Mouse (Mus musculus): Measurements from ENCODE around the gene Gm39115. TPM values are rescaled to one million over a fixed set of nuclear protein-coding genes. Genes with fewer than 3 reads are reported as not detected.

Gm39115 gene
- total RNA-seq, 2 experiments from 2014 or later = not detected

DNA sequence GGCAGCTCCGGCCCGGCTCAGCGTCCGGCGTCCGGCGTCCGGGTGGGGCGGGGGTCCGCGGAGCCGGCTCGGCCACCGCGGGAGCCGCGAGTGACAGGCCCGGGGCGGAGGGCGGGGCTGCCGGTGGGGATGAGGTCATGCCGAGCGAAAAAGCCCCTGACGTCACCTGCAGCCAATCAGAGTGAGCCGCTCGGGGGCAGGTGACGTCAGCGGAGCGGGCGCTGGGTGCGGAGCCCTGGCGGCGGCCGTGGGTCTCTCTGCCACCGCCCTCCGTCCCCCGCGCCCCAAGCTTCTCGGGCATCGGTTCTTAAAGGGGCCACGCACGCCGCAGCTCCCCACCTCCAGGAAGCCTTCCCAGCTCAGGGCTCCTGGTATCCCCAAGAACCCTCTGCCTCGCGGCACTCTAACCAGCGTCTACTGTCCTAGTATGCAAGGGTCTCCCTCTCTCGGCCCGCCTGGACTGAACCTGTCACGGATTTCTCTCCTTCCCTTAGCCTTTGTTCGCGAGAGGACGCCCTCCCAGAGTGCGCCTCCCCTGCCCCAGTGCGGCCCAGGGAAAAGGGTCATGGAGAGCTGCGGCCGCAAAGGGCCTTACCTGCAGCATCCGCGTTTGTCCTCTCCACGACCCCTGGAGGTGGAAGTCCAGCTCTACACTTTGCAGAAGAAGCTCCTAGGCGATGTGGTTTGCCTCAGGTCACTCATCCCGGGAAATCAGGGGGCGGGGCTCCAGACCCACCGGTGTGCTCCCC, 40.5 kb downstream of the Gm39115 start, which contains the start of gene Dusp8:
TSS of gene Dusp8 (minus strand) at position 661 of the 749 bp plus-strand sequence.
- peak; percentile 97 for DNase-seq

DNA sequence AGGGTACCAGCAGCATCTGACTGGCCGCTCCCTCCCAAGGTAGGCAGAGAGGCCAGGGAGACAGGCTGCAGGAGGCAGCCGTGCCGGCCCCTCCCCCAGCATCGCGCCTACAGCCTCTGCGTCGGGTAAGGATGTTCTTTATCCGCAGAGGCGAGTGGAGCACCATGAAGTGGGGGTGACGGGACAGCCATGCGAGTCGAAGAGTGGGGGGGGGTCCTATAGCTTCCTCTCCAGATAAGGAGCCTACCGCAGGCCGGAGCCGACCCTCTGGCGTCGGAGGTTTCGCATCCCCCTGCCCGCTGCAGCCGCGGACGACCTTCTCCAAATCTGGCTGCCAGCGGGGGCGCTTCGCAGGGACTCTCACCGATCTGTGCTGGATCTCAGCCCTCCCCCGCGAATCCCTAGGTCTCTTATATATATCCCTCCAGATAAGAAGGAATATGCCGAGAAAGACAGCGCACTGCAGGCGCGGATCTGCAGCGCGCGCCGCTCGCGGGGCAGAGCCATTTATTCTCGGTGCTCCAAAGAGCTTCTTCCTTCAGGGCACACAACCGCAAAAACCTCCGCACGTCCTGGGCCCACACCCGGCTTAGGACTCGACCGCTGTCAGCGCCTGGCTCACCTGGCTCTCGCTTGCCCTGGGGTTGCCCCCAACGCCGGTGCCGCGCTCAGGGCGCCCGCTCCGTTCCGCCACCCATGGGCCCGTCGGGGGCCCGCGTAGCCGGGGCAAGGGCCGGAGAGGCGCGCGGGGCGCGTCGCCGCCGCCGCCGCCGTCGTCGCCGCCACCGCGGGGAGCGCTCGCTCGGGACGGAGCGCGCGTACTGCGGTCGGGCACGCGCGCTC, 41.3 kb downstream of the Gm39115 start:
- peak; percentile 50 for DNase-seq

DNA sequence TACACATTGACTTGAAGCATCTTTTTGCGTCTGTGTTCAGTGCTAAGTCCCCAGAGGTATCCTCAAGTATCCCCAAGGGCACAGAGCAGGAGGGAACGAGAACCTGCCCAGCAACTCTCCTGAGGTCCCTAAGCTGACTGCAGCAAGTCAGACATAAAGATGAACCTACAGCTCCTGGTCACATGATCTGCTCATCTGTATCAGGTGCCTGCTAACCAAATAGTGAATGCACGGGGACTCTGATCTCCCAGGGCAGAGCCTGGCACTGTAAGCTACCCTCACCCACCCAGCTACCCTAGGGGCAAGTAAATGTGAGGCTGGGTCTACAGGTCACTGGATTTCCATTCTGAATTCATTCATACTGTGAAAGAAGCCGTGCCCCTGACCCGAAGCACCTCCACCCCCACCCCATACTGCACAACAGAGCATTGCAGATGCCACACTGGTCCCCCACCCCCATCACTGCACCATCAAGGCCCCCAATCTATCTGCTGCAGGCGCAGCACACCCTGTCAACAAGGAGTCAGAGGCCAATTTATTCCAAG, 42.1 kb downstream of the Gm39115 start:
- no peak for DNase-seq

DNA sequence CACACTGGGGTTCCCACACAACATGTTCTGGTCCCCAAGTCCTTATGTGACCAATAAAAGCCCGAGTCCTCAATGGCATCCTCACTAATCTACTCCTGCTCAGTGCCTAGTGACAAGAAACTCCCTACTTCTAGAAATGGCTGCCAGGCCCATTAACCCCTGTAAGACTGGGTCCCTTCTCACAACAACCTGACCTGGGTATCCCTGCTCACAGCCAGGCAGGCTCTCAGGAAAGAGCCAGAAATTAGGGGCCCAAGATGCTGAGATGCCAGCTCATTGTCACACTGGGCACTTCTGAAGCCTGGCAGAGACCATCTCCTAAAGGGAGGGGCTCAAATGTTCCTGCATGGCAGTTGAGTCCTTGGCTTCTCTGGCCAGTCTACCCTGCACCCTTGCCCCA, 42.8 kb downstream of the Gm39115 start:
- no peak for DNase-seq

DNA sequence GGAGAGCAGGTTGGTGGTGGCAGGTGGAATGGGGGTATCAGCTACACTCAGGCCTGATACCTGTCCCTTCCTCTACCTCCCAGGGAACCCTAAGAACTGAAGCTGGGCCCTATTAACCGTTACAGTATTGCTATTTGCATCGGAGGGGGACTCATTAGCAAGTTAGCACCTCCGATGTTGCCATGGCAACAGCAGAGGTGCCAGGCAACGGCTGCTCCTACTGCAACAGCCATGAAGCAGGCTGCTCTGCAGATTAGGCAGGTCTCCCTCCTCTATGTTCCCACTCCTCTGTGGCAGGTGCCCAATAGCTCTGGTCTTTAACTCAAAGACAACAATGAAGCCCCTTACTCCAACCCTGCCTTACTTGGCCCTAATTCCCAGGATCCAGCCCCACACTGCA, 44.0 kb downstream of the Gm39115 start:
- no peak for DNase-seq

DNA sequence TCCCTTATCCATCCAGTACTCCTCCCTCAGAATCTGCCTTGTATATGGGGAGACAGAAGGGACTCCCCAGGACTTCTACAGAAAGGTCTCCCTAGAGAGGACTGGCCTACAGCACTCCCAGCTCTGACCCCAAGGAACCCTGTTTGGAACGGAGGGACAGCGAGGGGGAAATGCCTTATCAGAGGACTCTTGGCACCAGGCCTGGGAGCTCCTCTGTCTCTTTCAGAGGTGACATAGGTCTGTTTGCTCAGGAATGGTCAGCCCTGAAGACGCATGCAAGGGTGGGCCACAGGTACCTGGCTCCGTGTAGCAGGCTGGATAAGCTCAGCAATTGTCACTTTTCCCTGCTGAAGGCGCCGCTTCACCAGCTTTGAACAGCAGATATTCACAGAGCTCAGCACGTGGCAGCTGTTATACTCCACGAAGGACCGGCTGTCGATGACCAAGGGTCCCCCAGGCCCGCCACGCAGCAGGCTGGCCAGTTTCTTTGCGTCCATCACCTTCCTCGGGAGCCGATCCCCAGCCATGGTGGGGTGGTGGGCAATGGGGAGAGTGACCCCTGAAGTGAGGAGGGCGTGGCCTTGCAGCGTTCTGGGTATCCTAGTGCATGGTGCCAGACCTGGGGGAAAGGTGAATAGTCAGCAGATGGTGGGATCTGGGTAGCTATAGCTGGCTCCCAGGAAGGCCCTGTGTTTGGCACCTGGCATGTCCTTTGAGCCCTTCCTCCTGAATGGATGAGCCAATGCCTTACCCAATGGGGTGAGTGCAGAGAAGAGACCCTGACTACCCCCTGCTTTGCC, 46.0 kb downstream of the Gm39115 start:
- DNase-seq = no peak

DNA sequence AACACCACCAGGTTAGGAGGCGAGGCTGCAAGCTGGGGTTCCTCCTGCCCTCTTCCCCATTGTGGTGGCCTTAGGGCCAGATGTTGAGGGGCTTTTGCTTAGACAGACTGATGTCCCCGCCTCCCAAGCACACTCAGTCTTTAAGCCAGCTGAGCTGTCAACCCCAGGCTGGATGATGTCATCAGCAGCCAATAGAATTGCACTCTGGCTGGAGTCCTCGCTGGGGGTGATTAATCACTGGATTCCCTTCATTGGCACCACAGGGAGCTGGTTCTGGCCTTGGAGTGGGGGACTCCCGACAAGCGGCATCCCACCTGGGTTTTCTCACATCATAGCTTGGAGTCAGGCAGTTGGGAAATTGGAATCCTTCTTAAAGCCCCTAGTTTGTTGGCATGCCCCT, 46.9 kb downstream of the Gm39115 start:
- DNase-seq = peak; percentile 48

DNA sequence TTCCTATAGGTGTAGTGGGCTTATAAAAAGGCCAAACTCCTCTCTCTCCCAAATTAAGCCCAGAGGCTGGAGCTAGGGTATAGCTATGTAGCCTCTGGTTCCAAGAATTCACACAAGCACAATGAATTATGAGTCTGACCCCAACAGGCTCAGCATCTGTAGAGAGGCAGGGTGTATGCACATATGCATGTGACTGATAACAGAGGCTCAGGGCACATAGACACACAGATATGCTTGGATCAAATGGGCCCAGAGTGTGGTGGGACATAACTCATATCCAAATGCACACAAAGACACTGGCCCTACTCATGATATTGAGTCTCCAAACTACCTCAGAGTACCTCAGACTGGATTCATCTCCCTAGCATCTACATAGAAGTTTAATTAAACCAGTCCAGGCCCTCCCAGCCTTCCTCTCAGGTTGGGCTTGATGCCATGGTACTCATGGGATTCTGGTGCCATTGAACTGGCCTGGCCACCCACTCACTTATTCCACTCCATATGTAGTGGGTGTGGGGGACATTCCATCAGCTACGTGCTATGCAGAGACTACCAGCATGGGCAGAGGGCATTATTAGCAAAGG, 48.7 kb downstream of the Gm39115 start:
- DNase-seq = no peak

DNA sequence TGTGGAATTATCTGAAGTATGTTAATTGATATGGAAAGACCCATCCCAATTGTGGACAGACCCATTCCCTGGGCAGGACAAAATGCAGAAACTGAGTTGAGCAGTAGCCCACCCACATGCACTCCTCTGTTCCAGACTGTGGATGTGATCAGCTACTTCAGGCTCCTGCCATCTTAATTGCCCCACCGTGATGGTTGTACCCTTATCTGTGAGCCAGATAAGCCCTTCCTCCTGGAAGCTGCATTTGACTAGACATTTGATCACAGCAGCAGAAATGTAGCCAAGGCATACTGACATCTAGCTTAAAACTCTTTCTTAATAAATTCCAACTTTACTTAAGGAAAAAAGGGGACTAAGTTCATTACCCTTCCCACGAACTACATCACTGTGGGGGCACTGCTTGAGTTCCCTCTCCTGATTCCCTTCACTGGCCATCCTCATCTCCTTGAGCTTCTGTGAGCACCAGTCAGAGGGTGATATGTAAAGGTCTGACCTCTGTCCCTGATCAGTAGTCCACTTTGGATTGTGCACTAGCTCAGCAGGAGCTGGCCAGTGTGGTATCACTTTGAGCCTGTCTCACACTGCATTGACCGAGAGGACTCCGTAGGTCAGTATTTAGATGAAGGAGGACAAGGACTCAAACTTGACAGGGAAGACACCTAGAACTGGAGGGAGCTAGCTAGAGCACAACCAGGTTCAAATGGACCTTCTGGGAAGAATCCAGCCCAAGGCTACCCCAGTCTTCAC, 49.5 kb downstream of the Gm39115 start:
- no peak for DNase-seq

Other genes with a start within 250 kb of the Gm39115 start
- gene Tollip, start 217.5 kb downstream of the Gm39115 start, total RNA-seq (2021) = 10 to 100 TPM; 47.0 to 48.3 TPM
- under 1 TPM; 0.19 to 0.32 TPM for gene Brsk2, start 186.3 kb downstream of the Gm39115 start, total RNA-seq (2021)
- gene Mob2, start 75.0 kb downstream of the Gm39115 start, total RNA-seq (2021) = 10 to 100 TPM; 33.4 to 33.6 TPM
- 10 to 100 TPM; 37.7 to 43.0 TPM for gene Dusp8, start 40.2 kb downstream of the Gm39115 start, total RNA-seq (2021)
- not detected for gene Gm45618, start 15.3 kb downstream of the Gm39115 start, total RNA-seq (2021)
- gene Gm45337, start 8.6 kb upstream of the Gm39115 start, total RNA-seq (2021) = not detected
- gene Gm29735, start 21.1 kb upstream of the Gm39115 start, total RNA-seq (2021) = not detected
- not detected for gene Gm4553, start 29.7 kb upstream of the Gm39115 start, total RNA-seq (2021)
- not detected for gene Krtap5-2, start 40.0 kb upstream of the Gm39115 start, total RNA-seq (2021)
- gene Gm10153, start 54.4 kb upstream of the Gm39115 start, total RNA-seq (2021) = not detected
- gene Krtap5-3, start 65.3 kb upstream of the Gm39115 start, total RNA-seq (2021) = not detected
- not detected for gene Gm7579, start 75.8 kb upstream of the Gm39115 start, total RNA-seq (2021)
- not detected for gene Krtap5-5, start 93.9 kb upstream of the Gm39115 start, total RNA-seq (2021)
- not detected for gene Gm40460, start 105.0 kb upstream of the Gm39115 start, total RNA-seq (2021)
- gene Gm2431, start 122.3 kb upstream of the Gm39115 start, total RNA-seq (2021) = not detected
- gene Gm4559, start 138.3 kb upstream of the Gm39115 start, total RNA-seq (2021) = not detected
- gene Krtap5-1, start 161.1 kb upstream of the Gm39115 start, total RNA-seq (2021) = not detected
- gene Krtap5-4, start 167.5 kb upstream of the Gm39115 start, total RNA-seq (2021) = not detected
- gene Ifitm10, start 237.7 kb upstream of the Gm39115 start, total RNA-seq (2021) = 1 to 10 TPM; 2.0 TPM
- 1 to 10 TPM in 1 of 2 experiments, under 1 TPM in 1; 0.43 to 1.7 TPM for gene Gm49369, start 246.6 kb upstream of the Gm39115 start, total RNA-seq (2021)